Mouse (Mus musculus): Measurements from ENCODE around the gene Brd2. TPM values are rescaled to one million over a fixed set of nuclear protein-coding genes. Genes with fewer than 3 reads are reported as not detected.

Brd2 gene
- total RNA-seq, 1 experiment, result 257 TPM

GRCm38 (mm10) chr17:34121879-34122187 is 601 bp downstream of the Brd2 start:
- no peak for DNase-seq (ENCODE audit: low read depth, low spot score)
- in situ Hi-C loops (cut with MboI; ENCODE audit: low sequenced_read_pairs in 2 of 2, unreplicated experiment in 2 of 2), result no loop called here
- TF ChIP-seq CHD2 (IDR thresholded peaks at IDR 0.05; ENCODE audit: low read depth, low read length) (no peak), HCFC1 (IDR thresholded peaks at IDR 0.05; ENCODE audit: borderline replicate concordance, insufficient read depth, low read length) (no peak), ZC3H11A (IDR thresholded peaks at IDR 0.05; ENCODE audit: borderline replicate concordance, low read depth, low read length) (no peak), MAFK (IDR thresholded peaks at IDR 0.05; ENCODE audit: insufficient read depth, low read depth, low read length) (no peak), ZNF384 (IDR thresholded peaks at IDR 0.05; ENCODE audit: low read depth, low read length) (no peak)
- H3K4me3 ChIP-seq (ENCODE audit: insufficient read depth in 1 of 2, low read depth in 1 of 2, low read length in 2 of 2, poor library complexity in 1 of 2, severe bottlenecking in 1 of 2), result peak overlapping the region; percentile 85 to 90
- peak overlapping the region; percentile 99 for H3K27ac ChIP-seq (ENCODE audit: insufficient read depth, low read depth, low read length, poor library complexity, severe bottlenecking)
- peak overlapping the region; percentile 99 for H3K9ac ChIP-seq (ENCODE audit: insufficient read depth, low read depth, low read length, poor library complexity, severe bottlenecking)
- H3K4me1 ChIP-seq (ENCODE audit: control insufficient read depth in 2 of 2, insufficient read depth in 2 of 2, low read length in 2 of 2, poor library complexity in 1 of 2), result peaks cover 0 to 2% of the 10 kb centered on the region in 2 experiments; a peak in 1 of 4 replicates
- H3K9me3 ChIP-seq (ENCODE audit: control insufficient read depth, insufficient read depth, low read depth, low read length), result no peaks in the 10 kb centered on the region
- peaks cover 25% of the 10 kb centered on the region for H3K36me3 ChIP-seq (ENCODE audit: control insufficient read depth, insufficient read depth, low read length, poor library complexity, severe bottlenecking)

GRCm38 (mm10) chr17:34121172-34121878 is 1.1 kb downstream of the Brd2 start:
- DNase-seq (ENCODE audit: low read depth, low spot score), result no peak
- Histone ChIP-seq H3K9me3 (ENCODE audit: control insufficient read depth, insufficient read depth, low read depth, low read length) (no peaks in the 10 kb centered on the region), H3K4me1 (ENCODE audit: control insufficient read depth in 2 of 2, insufficient read depth in 2 of 2, low read length in 2 of 2, poor library complexity in 1 of 2) (no peaks in the 10 kb centered on the region), H3K36me3 (ENCODE audit: control insufficient read depth, insufficient read depth, low read length, poor library complexity, severe bottlenecking) (peaks cover 30% of the 10 kb centered on the region), H3K27ac (ENCODE audit: insufficient read depth, low read depth, low read length, poor library complexity, severe bottlenecking) (peak overlapping the region; percentile 99), H3K4me3 (ENCODE audit: insufficient read depth in 1 of 2, low read depth in 1 of 2, low read length in 2 of 2, poor library complexity in 1 of 2, severe bottlenecking in 1 of 2) (peak overlapping the region; percentile 85 to 90), H3K9ac (ENCODE audit: insufficient read depth, low read depth, low read length, poor library complexity, severe bottlenecking) (peak overlapping the region; percentile 99)
- in situ Hi-C loops (cut with MboI; ENCODE audit: low sequenced_read_pairs in 2 of 2, unreplicated experiment in 2 of 2), result no loop called here
- TF ChIP-seq CHD2 (IDR thresholded peaks at IDR 0.05; ENCODE audit: low read depth, low read length) (0 out of 2 replicates have a peak, but pooled peaks have one; percentile 14), ZNF384 (IDR thresholded peaks at IDR 0.05; ENCODE audit: low read depth, low read length) (no peak)

DNA sequence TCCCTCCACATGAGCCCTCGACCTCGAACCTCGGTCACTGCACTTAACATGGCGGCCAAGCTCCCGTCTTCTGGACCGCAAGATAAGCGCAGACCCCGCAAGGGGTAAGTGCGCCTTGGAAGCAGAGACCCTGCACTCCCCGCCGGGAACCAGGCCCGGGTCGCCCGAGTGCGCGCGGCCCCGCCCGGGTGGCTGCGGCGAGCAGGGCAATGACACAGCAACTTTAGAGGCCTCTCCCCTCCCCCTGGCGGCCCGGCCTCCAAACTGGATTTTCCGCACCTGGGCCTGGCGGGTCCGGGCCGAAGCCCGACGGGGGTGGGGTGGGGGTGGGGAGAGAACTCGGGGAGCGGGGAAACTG is 1.6 kb downstream of the Brd2 start:
- DNase-seq (ENCODE audit: low read depth, low spot score), result peak; percentile 69
- Histone ChIP-seq H3K4me1 (ENCODE audit: control insufficient read depth in 2 of 2, insufficient read depth in 2 of 2, low read length in 2 of 2, poor library complexity in 1 of 2) (no peaks in the 10 kb centered on the region), H3K4me3 (ENCODE audit: insufficient read depth in 1 of 2, low read depth in 1 of 2, low read length in 2 of 2, poor library complexity in 1 of 2, severe bottlenecking in 1 of 2) (peak overlapping the region; percentile 85 to 90), H3K36me3 (ENCODE audit: control insufficient read depth, insufficient read depth, low read length, poor library complexity, severe bottlenecking) (peaks cover 34% of the 10 kb centered on the region), H3K9ac (ENCODE audit: insufficient read depth, low read depth, low read length, poor library complexity, severe bottlenecking) (peak overlapping the region; percentile 99), H3K9me3 (ENCODE audit: control insufficient read depth, insufficient read depth, low read depth, low read length) (no peaks in the 10 kb centered on the region), H3K27ac (ENCODE audit: insufficient read depth, low read depth, low read length, poor library complexity, severe bottlenecking) (peak overlapping the region; percentile 99)
- in situ Hi-C loops (cut with MboI; ENCODE audit: low sequenced_read_pairs in 2 of 2, unreplicated experiment in 2 of 2), result no loop called here
- TF ChIP-seq MAFK (IDR thresholded peaks at IDR 0.05; ENCODE audit: insufficient read depth, low read depth, low read length), result peak; percentile 97
- no peak for TF ChIP-seq ZC3H11A (IDR thresholded peaks at IDR 0.05; ENCODE audit: borderline replicate concordance, low read depth, low read length)
- peak; percentile 19; the same call in 1 of the 2 replicates for TF ChIP-seq CHD2 (IDR thresholded peaks at IDR 0.05; ENCODE audit: low read depth, low read length)

- Histone ChIP-seq H3K4me3 (ENCODE audit: insufficient read depth in 1 of 2, low read depth in 1 of 2, low read length in 2 of 2, poor library complexity in 1 of 2, severe bottlenecking in 1 of 2) (peak overlapping the region; percentile 85 to 90), H3K9ac (ENCODE audit: insufficient read depth, low read depth, low read length, poor library complexity, severe bottlenecking) (peak overlapping the region; percentile 99), H3K36me3 (ENCODE audit: control insufficient read depth, insufficient read depth, low read length, poor library complexity, severe bottlenecking) (peaks cover 40% of the 10 kb centered on the region), H3K27ac (ENCODE audit: insufficient read depth, low read depth, low read length, poor library complexity, severe bottlenecking) (peak overlapping the region; percentile 99), H3K9me3 (ENCODE audit: control insufficient read depth, insufficient read depth, low read depth, low read length) (no peaks in the 10 kb centered on the region), H3K4me1 (ENCODE audit: control insufficient read depth in 2 of 2, insufficient read depth in 2 of 2, low read length in 2 of 2, poor library complexity in 1 of 2) (no peaks in the 10 kb centered on the region)
- TF ChIP-seq HCFC1 (IDR thresholded peaks at IDR 0.05; ENCODE audit: borderline replicate concordance, insufficient read depth, low read length) (no peak), CHD2 (IDR thresholded peaks at IDR 0.05; ENCODE audit: low read depth, low read length) (no peak), MAFK (IDR thresholded peaks at IDR 0.05; ENCODE audit: insufficient read depth, low read depth, low read length) (no peak), ZNF384 (IDR thresholded peaks at IDR 0.05; ENCODE audit: low read depth, low read length) (no peak), ZC3H11A (IDR thresholded peaks at IDR 0.05; ENCODE audit: borderline replicate concordance, low read depth, low read length) (no peak)
- in situ Hi-C loops (cut with MboI; ENCODE audit: low sequenced_read_pairs in 2 of 2, unreplicated experiment in 2 of 2), result no loop called here
- peak; percentile 68 for DNase-seq (ENCODE audit: low read depth, low spot score)
Observed at GRCm38 (mm10) chr17:34120180-34120723, 2.2 kb downstream of the Brd2 start.

Data from ES-E14 (cell line).